Mouse (Mus musculus): ENCODE results near the gene Naaa. TPM values are rescaled to one million over a fixed set of nuclear protein-coding genes. Genes with fewer than 3 reads are reported as not detected.

Naaa gene
- total RNA-seq, 2 experiments from 2014 or later = 38.8 to 40.9 TPM

- no peak for DNase-seq (ENCODE audit: low spot score in 2 of 2)
- intact Hi-C loops (cut with DNase I) = no loop called here
These were observed 1.1 kb upstream of the Naaa start for GRCm38 (mm10) chr5:92278942-92279537.

- intact Hi-C loops (cut with DNase I) = no loop called here
- no peak for DNase-seq (ENCODE audit: low spot score in 2 of 2)
These were observed 7.5 kb downstream of the Naaa start for GRCm38 (mm10) chr5:92270496-92270895.

- intact Hi-C loops (cut with DNase I) = no loop called here
- peak; percentile 76 to 80 for DNase-seq (ENCODE audit: low spot score in 2 of 2)
These were observed 14.1 kb downstream of the Naaa start for GRCm38 (mm10) chr5:92263761-92264359.

GRCm38 (mm10) chr5:92262646-92263045 lies 15.3 kb downstream of the Naaa start:
- intact Hi-C loops (cut with DNase I) = no loop called here
- DNase-seq (ENCODE audit: low spot score in 2 of 2) = no peak

- no peak for DNase-seq (ENCODE audit: low spot score in 2 of 2)
- intact Hi-C loops (cut with DNase I) = no loop called here
These were observed 21.8 kb downstream of the Naaa start, which contains the start of gene Ppef2 for GRCm38 (mm10) chr5:92256218-92256617. TSS of gene Ppef2 (minus strand) at chr5:92256278.

- intact Hi-C loops (cut with DNase I) = no loop called here
- no peak for DNase-seq (ENCODE audit: low spot score in 2 of 2)
These were observed 23.5 kb downstream of the Naaa start for GRCm38 (mm10) chr5:92254476-92254875.

GRCm38 (mm10) chr5:92252797-92253343 lies 25.1 kb downstream of the Naaa start:
- peak; percentile 19 to 34 for DNase-seq (ENCODE audit: low spot score in 2 of 2)
- intact Hi-C loops (cut with DNase I) = no loop called here

- intact Hi-C loops (cut with DNase I) = no loop called here
- DNase-seq (ENCODE audit: low spot score in 2 of 2) = no peak
These were observed 25.9 kb downstream of the Naaa start for GRCm38 (mm10) chr5:92252031-92252430.

- DNase-seq (ENCODE audit: low spot score in 2 of 2) = no peak
- intact Hi-C loops (cut with DNase I) = no loop called here
These were observed 29.4 kb downstream of the Naaa start for GRCm38 (mm10) chr5:92248614-92249013.

GRCm38 (mm10) chr5:92245483-92245882 lies 32.5 kb downstream of the Naaa start:
- intact Hi-C loops (cut with DNase I) = no loop called here
- no peak for DNase-seq (ENCODE audit: low spot score in 2 of 2)

GRCm38 (mm10) chr5:92244900-92245299 lies 33.1 kb downstream of the Naaa start:
- intact Hi-C loops (cut with DNase I) = no loop called here
- no peak for DNase-seq (ENCODE audit: low spot score in 2 of 2)

- intact Hi-C loops (cut with DNase I) = no loop called here
- DNase-seq (ENCODE audit: low spot score in 2 of 2) = peak in 1 of 2 experiments; percentile 65
These were observed 37.2 kb downstream of the Naaa start for GRCm38 (mm10) chr5:92240769-92241168.

GRCm38 (mm10) chr5:92239333-92240232 lies 38.4 kb downstream of the Naaa start:
- DNase-seq (ENCODE audit: low spot score in 2 of 2) = peak; percentile 79 to 82
- intact Hi-C loops (cut with DNase I) = loop anchor here (2.0 kb wide), 1 partner anchor 45 kb away; no protein-coding TSS in a partner anchor

GRCm38 (mm10) chr5:92234939-92235557 lies 42.9 kb downstream of the Naaa start:
- intact Hi-C loops (cut with DNase I) = no loop called here
- DNase-seq (ENCODE audit: low spot score in 2 of 2) = no peak

- intact Hi-C loops (cut with DNase I) = no loop called here
- DNase-seq (ENCODE audit: low spot score in 2 of 2) = no peak
These were observed 44.6 kb downstream of the Naaa start for GRCm38 (mm10) chr5:92233366-92233765.

GRCm38 (mm10) chr5:92231836-92232235 lies 46.1 kb downstream of the Naaa start:
- no peak for DNase-seq (ENCODE audit: low spot score in 2 of 2)
- intact Hi-C loops (cut with DNase I) = no loop called here

GRCm38 (mm10) chr5:92230306-92230705 lies 47.7 kb downstream of the Naaa start:
- intact Hi-C loops (cut with DNase I) = no loop called here
- DNase-seq (ENCODE audit: low spot score in 2 of 2) = no peak

- intact Hi-C loops (cut with DNase I) = no loop called here
- DNase-seq (ENCODE audit: low spot score in 2 of 2) = no peak
These were observed 48.5 kb downstream of the Naaa start for GRCm38 (mm10) chr5:92229514-92229913.

- DNase-seq (ENCODE audit: low spot score in 2 of 2) = no peak
- intact Hi-C loops (cut with DNase I) = no loop called here
These were observed 49.2 kb downstream of the Naaa start for GRCm38 (mm10) chr5:92228776-92229175.

- intact Hi-C loops (cut with DNase I) = no loop called here
- DNase-seq (ENCODE audit: low spot score in 2 of 2) = no peak
These were observed 50.2 kb downstream of the Naaa start for GRCm38 (mm10) chr5:92227782-92228181.

Data from left cerebral cortex, postnatal 25 days (tissue).